Mouse (Mus musculus) lung, embryonic 14.5 days (tissue): ENCODE measurements at regions not wholly inside any gene's neighbourhood (a gene's known extent, or its start where the extent isn't known, plus 50 kb on each side); places are given as distances from the start of the nearest gene placed in this dataset.

Experiments used
- ATAC-seq: fragments of 200-750 bp; cut with Nextera tagmentation; 2 replicates; pipeline ENCODE4 v1.8.0; 2017; ENCODE audit warnings: mild to moderate bottlenecking, moderate TSS enrichment, moderate library complexity; ENCODE audit not compliant: insufficient read depth
- DNase-seq: peaks from one replicate; pipeline ENCODE4 v3.0.0-alpha.2; 2015
- H3K27ac ChIP-seq: fragments of 300-500 bp; sonication (generic); 2 replicates; pipeline ENCODE4 v1.5.1; 2014; ENCODE audit warnings: low read depth, mild to moderate bottlenecking, moderate library complexity
- H3K27me3 ChIP-seq: fragments of 300-500 bp; sonication (generic); 2 replicates; pipeline ENCODE4 v1.6.1; 2014; ENCODE audit warnings: low read length, control low read depth; ENCODE audit not compliant: insufficient read depth
- H3K36me3 ChIP-seq: fragments of 300-500 bp; sonication (generic); 2 replicates; pipeline ENCODE4 v1.6.1; 2014; ENCODE audit warnings: control low read depth; ENCODE audit not compliant: insufficient read depth
- H3K4me1 ChIP-seq: fragments of 300-500 bp; sonication (generic); 2 replicates; pipeline ENCODE4 v1.6.1; 2014; ENCODE audit warnings: antibody characterized with exemption, control low read depth; ENCODE audit not compliant: insufficient read depth
- H3K4me2 ChIP-seq: fragments of 300-500 bp; sonication (generic); 2 replicates; pipeline ENCODE4 v1.6.1; 2014; ENCODE audit warnings: mild to moderate bottlenecking
- H3K4me3 ChIP-seq: fragments of 300-500 bp; sonication (generic); 2 replicates; pipeline ENCODE4 v1.5.1; 2014; ENCODE audit warnings: low read depth, low read length
- H3K9ac ChIP-seq: fragments of 300-500 bp; sonication (generic); 2 replicates; pipeline ENCODE4 v1.6.1; 2014
- H3K9me3 ChIP-seq: fragments of 300-500 bp; sonication (generic); 2 replicates; pipeline ENCODE4 v1.6.1; 2016; ENCODE audit warnings: low read depth, low read length, control low read depth
- CTCF ChIP-seq: IDR thresholded peaks from 2 replicates; pipeline ENCODE4 v1.5.1; 2016; ENCODE audit warnings: antibody characterized with exemption, low read depth
- WGBS: fragments of 180-500 bp; shearing (Covaris S2); extraction: QIAGEN DNeasy Blood & Tissue Kit; methylation state at CpG from one replicate; pipeline ENCODE4 v1.1.7; 2014; 5-methylcytosine and 5-hydroxymethylcytosine counted together

DNA sequence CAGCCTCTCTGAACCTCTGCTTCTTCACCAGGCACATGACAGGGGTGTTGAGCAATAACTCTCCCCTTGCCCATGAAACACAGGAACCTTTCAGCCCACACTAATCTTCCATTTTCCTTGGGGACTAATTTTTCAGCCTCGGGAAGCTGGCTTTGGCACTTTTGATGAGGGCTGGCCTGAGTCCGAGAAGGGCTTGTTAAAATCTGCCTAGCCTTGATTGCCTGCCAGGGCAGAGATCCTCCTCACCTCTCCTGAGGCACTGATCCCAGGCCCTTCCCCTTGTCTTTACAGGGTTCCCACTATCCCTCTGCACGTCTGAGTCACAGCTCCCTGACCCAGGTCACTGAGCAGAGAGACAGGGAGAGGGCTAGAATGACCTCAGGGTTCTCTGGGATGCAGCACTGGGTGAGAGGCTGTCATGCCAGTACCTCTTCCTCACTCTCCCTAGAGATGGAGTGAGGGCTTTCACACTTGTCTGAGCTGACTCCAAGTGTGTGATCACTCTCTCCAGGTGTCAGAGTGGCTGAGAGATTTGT lies 90.7 kb upstream of the Lhx5 start:
- Histone ChIP-seq H3K27ac (no peak overlapping the region), H3K9ac (no peak overlapping the region), H3K27me3 (no peaks in the 10 kb centered on the region), H3K4me3 (no peak overlapping the region), H3K36me3 (no peaks in the 10 kb centered on the region), H3K4me1 (no peaks in the 10 kb centered on the region), H3K4me2 (no peak overlapping the region), H3K9me3 (no peaks in the 10 kb centered on the region)
- no peak for TF ChIP-seq CTCF
- DNase-seq (no peak), ATAC-seq (no peak)
- 41% methylated on average over 3 of the region's 3 CpGs for WGBS

DNA sequence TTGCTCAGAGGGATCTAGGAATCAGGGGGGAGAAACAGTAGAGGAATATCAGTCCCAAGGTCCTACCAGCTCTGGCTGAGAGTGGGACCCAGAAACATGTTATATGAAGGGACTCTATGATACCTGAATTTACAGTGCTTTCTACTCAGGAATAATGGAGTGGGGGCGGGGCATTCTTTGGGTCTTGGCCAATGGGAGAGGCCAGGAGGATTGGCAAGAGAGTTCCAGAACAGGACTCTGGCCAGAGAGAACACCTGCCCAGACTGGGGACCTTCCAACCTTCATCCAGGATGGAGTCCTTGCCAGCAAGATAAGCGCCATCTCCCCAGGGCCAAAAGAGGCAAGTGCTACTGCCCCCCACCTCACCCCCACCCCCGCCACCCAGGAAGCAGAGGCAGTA lies 81.0 kb upstream of the Lhx5 start:
- no peak for ATAC-seq
- no peak for TF ChIP-seq CTCF

DNA sequence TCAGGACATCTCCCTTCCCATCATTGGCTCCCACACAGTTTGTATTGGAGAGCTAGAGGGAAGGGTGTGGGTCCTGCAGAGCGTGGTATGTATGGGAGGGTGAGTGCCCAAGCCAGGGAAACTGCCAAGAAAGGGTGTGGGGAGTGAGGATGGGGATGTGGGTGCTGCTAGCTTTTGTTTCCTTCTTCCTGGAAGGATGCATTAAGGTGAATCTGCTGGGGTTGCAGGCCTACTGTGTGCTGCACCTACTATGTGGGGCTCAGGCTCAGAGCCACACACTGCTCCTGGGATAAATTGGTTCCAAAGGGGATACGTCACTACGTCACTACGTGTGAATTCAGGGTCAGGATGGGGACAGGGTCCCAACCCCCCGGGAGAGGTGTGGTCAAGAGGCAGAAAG lies 79.7 kb upstream of the Lhx5 start:
- no peak overlapping the region for H3K4me2 ChIP-seq
- TF ChIP-seq CTCF = no peak

More for the DNA sequence above, 81.0 kb upstream of the Lhx5 start:
- WGBS = 81% methylated on average over 3 of the region's 3 CpGs
- H3K27me3 ChIP-seq = 0 out of 2 replicates have a peak, but pooled peaks cover 2% of the 10 kb centered on the region
- H3K4me3 ChIP-seq = no peak overlapping the region
- no peak for DNase-seq
- no peak overlapping the region for H3K4me2 ChIP-seq
- no peaks in the 10 kb centered on the region for H3K36me3 ChIP-seq
- no peak overlapping the region for H3K9ac ChIP-seq
- no peaks in the 10 kb centered on the region for H3K9me3 ChIP-seq
- no peak overlapping the region for H3K27ac ChIP-seq
- no peaks in the 10 kb centered on the region for H3K4me1 ChIP-seq

GRCm38 (mm10) chr5:120353657-120354056 lies 77.8 kb upstream of the Lhx5 start:
- ATAC-seq (no peak), DNase-seq (no peak)
- Histone ChIP-seq H3K27me3 (peaks cover 15% of the 10 kb centered on the region; the same call in 1 of the 2 replicates), H3K4me2 (no peak overlapping the region), H3K9ac (no peak overlapping the region), H3K4me3 (no peak overlapping the region), H3K27ac (no peak overlapping the region), H3K36me3 (no peaks in the 10 kb centered on the region), H3K4me1 (no peaks in the 10 kb centered on the region), H3K9me3 (no peaks in the 10 kb centered on the region)
- WGBS = 61% methylated on average over 5 of the region's 5 CpGs
- no peak for TF ChIP-seq CTCF

More for the DNA sequence above, 79.7 kb upstream of the Lhx5 start:
- Histone ChIP-seq H3K9ac (no peak overlapping the region), H3K9me3 (no peaks in the 10 kb centered on the region), H3K27ac (no peak overlapping the region), H3K4me1 (no peaks in the 10 kb centered on the region), H3K36me3 (no peaks in the 10 kb centered on the region), H3K4me3 (no peak overlapping the region), H3K27me3 (0 out of 2 replicates have a peak, but pooled peaks cover 4% of the 10 kb centered on the region)
- ATAC-seq = no peak
- no peak for DNase-seq
- WGBS = 28% methylated on average over 5 of the region's 5 CpGs

GRCm38 (mm10) chr5:120356950-120357349 lies 74.5 kb upstream of the Lhx5 start:
- H3K27ac ChIP-seq = no peak overlapping the region
- no peak overlapping the region for H3K9ac ChIP-seq
- TF ChIP-seq CTCF = no peak
- 80% methylated on average over 4 of the region's 4 CpGs for WGBS
- H3K4me2 ChIP-seq = no peak overlapping the region
- H3K27me3 ChIP-seq = peaks cover 25% of the 10 kb centered on the region
- no peaks in the 10 kb centered on the region for H3K4me1 ChIP-seq
- no peak for ATAC-seq
- no peak overlapping the region for H3K4me3 ChIP-seq
- no peaks in the 10 kb centered on the region for H3K36me3 ChIP-seq
- no peaks in the 10 kb centered on the region for H3K9me3 ChIP-seq
- no peak for DNase-seq

DNA sequence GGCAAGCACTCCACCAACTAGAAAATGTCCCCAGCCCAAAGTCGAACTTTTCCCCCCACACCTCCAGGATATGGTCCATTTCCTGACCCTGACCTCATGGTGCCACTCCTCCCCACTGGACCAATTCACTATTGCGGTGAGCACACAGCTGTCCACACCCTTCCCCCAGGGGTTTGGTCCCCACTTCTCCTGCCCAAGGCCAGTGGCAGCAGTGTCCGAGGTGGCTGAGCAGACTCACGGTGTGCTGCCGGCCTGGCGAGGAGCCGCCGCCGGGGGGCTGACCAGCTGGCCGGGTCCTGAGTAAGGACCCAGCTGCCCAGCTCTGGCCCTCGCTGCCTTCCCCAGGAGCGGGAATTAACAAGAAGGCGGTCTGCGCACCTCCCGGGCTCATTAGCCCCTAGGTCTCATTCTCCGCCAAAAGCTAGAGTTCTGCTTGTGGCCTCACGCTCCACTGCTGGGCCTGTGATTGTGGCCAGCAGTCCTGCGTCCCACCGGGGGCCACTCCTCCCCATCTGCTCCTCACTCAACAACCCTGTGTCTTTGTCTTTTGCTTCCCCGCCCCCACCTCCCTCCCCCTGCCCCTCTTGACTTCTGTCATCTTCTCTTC lies 73.3 kb upstream of the Lhx5 start:
- DNase-seq (no peak), ATAC-seq (no peak)
- H3K9ac ChIP-seq = no peak overlapping the region
- no peak overlapping the region for H3K4me3 ChIP-seq
- H3K27ac ChIP-seq = no peak overlapping the region
- H3K9me3 ChIP-seq = no peaks in the 10 kb centered on the region
- peaks cover 25% of the 10 kb centered on the region for H3K27me3 ChIP-seq
- H3K4me2 ChIP-seq = no peak overlapping the region
- 9% methylated on average over 20 of the region's 20 CpGs for WGBS
- TF ChIP-seq CTCF = no peak
- H3K4me1 ChIP-seq = no peaks in the 10 kb centered on the region
- H3K36me3 ChIP-seq = no peaks in the 10 kb centered on the region

- H3K4me1 ChIP-seq = no peaks in the 10 kb centered on the region
- TF ChIP-seq CTCF = no peak
- H3K36me3 ChIP-seq = no peaks in the 10 kb centered on the region
- H3K27me3 ChIP-seq = no peaks in the 10 kb centered on the region
- no peak overlapping the region for H3K9ac ChIP-seq
- no peak for DNase-seq
- no peak overlapping the region for H3K4me3 ChIP-seq
- H3K4me2 ChIP-seq = no peak overlapping the region
- H3K27ac ChIP-seq = no peak overlapping the region
- no peak for ATAC-seq
- 38% methylated on average over 10 of the region's 10 CpGs for WGBS
- no peaks in the 10 kb centered on the region for H3K9me3 ChIP-seq
Measured at GRCm38 (mm10) chr5:120365950-120366467, 65.5 kb upstream of the Lhx5 start.
